Mouse (Mus musculus) CD4-positive, CD25-positive, alpha-beta regulatory T cell, adult 2 months (primary cell): ENCODE results near the gene Kif13a.

ENCODE experiments used
- DNase-seq: peaks from one replicate; pipeline ENCODE4 v3.0.0-alpha.2; 2012; ENCODE audit warnings: low read depth, low spot score

The Kif13a gene

GRCm38 (mm10) chr13:46735219-46735807 lies 194.4 kb downstream of the Kif13a start:
- no peak for DNase-seq

GRCm38 (mm10) chr13:46729998-46730397 lies 199.7 kb downstream of the Kif13a start:
- no peak for DNase-seq

GRCm38 (mm10) chr13:46728411-46728810 lies 201.3 kb downstream of the Kif13a start:
- peak; percentile 37 for DNase-seq

DNA sequence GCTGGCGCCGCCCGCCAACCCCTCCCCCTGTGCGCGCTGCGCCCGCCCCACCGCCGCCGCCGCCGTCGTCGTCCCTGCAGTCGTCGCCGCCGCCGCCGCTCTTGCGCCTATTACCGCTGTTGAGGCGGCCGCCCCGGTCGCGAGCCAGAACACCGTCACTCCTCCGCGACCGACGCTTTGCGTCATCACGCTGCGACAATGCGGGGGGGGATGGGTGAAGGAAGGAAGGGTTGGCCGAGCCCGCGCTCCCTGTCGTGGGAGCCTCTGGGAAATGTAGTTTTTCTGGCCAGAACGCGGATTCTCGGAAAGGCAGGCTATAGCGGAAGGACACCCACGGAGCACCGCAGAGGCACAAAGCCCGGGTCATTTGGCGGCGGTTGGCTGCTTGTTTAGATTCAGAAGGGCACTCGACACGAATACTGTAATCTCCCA lies 201.8 kb downstream of the Kif13a start, which contains the start of gene Nup153:
Nup153 (minus strand) TSS at position 104 of the 432 bp plus-strand sequence.
- DNase-seq, result peak; percentile 99

DNA sequence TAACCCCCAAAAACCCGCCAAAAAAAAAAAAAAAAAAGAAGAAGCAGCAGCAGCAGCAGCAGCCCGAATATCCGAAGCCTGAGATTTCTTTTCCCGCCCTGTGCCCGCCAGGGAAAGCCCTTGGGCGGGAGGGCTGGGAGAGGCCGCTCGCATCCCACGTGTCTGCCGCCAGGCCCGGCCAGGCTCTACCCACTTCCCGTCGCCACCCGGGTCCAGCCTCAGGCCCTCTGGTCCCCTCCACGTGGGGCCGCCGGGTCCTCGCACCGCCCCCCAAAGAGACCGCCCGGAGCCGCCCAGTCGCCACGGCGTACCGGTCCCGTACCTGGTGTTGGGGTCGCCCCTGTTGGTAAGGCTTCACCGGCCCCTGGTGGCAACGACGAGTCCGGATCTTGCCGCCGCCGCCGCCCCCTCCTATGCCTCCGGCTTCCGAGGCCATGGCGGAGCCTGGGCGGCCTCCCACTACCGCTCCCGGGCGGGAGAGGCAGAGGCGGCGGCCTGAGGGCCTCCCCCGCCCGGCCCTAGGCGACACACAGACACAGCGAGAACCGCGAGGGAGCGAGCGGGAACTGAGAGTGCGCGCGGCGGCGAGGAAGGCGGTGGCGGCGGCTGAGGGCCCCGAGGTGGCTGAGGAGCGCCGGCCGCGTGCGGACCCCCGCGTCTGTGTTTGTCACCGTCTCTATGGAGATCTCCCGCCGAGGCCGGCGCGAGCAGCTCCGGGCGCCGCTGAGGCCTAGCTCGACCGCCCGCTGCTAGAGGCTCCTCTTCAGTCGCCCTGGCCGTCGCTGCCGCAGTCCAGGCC lies 202.4 kb downstream of the Kif13a start:
- DNase-seq, result peak; percentile 81

DNA sequence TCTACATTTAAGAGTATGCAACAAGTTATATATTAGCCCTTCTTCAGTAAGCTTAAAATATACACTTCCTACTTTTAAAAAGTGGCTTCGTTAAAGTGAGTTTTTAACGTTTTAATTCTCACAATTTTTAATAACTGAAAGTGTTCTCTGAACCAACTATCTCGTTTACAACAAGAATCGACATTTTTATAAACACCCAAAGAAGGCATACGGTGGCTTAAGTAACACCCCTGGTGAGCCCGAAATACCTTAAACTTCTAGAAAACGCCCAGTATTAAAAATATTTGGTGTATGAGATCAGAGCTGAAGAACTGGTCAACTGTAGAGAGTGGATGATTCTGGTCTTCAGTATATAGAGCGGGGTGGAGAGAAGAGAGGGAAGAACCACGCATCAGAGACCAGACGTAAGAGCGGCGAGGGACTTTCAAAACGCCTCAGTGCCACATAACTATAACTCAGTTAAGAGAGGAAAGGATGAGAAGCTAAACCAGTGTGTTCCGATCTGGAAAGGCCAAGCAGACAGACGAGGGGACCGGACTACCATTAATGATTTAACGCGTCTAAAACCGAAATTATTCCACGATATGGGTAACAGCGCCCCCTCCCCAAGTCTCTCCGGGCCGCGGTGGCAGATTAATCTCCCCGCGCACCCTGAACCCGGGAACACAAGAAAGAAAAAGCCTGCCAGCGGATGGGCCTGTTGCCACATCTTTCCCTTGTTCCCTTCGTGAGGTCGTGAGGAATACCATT lies 203.2 kb downstream of the Kif13a start:
- DNase-seq, result peak; percentile 56

GRCm38 (mm10) chr13:46725227-46725626 lies 204.4 kb downstream of the Kif13a start:
- peak; percentile 63 for DNase-seq

GRCm38 (mm10) chr13:46724371-46724770 lies 205.3 kb downstream of the Kif13a start:
- peak; percentile 57 for DNase-seq

- DNase-seq, result no peak
Observed at GRCm38 (mm10) chr13:46721009-46721408, 208.7 kb downstream of the Kif13a start.

DNA sequence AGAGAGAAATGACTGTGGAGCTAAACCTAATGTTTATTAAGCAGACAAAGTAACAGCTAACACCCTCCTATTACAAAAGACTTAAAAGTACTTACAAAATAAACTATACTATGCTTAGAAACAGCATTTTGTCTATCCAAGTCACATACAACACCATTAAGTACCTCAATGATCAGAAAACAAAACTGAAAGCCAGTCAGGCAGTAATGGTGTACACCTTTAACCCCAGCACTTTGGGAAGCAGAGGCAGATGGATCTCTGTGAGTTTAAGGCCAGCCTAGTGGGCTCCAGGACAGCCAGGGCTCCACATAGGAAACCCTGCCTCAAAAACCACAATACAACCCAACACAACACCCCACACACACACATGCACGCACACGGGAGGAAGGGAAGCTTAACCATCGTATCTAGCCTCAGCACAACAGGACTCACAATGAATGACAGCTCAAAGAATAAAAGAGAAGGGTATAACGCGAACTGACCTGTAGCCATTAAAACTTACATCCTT lies 210.7 kb downstream of the Kif13a start:
- peak; percentile 44 for DNase-seq

DNA sequence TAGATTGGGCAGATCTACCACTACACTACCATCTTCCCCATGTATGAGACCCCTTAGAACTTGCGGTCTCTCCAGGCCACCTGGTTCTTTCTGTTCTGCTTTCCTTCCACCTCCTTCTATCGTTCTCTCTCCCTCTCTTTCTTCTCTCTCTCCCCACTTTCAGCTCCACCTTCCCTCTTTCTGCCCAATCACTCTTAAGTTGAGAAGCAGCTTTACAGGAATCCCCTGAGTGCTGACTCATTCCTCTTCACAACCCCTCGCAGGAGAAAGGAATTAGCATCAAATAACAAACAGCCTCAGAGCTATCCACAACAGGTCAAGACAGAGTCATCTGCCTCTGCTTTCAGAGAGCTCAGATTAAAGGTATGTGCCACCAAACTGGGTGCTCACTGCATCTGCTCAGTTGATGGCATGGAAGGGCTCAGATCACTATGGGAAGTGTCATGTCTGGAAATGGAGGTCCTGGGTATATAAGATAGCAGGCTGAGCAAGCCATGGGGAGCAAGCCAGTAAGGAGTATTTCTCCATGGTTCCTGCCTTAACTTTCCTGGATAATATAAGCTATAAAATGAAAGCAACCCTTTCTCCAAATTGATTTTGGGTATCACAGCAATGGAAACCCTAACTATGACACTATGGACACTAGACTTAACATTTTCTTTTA lies 213.6 kb downstream of the Kif13a start:
- DNase-seq, result no peak

DNA sequence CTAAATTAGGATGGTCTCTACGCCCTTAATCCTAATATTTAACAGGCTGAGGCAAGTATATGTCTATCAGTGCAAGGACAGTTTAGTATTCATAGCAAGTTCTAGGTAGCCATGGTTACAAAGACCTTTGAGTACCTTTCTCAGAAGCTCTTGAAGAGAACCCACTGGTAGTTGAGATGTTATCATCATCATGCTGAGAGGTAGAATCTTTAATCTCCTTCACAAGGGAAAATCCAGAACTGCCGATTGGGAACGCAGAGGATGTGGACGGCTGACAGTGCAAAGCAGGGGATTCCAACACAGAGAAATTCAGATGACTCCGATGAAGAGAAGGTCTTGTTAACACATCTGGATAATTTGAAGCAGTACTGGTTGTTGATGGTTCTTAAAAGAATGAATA lies 216.2 kb downstream of the Kif13a start:
- peak; percentile 52 for DNase-seq

GRCm38 (mm10) chr13:46703138-46703537 lies 226.5 kb downstream of the Kif13a start:
- DNase-seq, result peak; percentile 64

- no peak for DNase-seq
Observed at GRCm38 (mm10) chr13:46701486-46701885, 228.2 kb downstream of the Kif13a start.

DNA sequence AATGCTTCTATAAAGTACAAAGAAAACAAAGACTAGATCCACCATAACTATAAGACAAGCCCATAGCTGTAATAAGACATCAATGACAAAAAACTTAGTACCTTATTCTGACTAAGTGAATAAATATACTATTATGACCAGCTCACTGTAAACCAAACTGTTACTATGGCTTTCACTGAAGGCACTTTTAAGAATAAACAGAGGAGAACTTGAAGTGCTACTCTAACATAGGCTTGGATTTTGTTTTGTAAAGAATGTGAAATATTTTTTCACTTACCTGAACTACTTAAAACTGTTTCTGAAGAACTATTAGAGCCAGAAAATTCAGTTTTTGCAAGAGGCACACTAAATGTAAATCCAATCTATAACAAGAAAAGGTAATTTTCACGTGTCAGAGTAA lies 230.3 kb downstream of the Kif13a start:
- no peak for DNase-seq
